Mouse (Mus musculus): ENCODE measurements around the gene Smc1b.

GRCm38 (mm10) chr15:85037343-85037690 is 94.4 kb downstream of the Smc1b start:
- TF ChIP-seq CTCF (IDR thresholded peaks at IDR 0.05) (no peak), EP300 (IDR thresholded peaks at IDR 0.05) (no peak)
